Mouse (Mus musculus): Measurements from ENCODE around the gene Prkg1.

The Prkg1 gene

GRCm38 (mm10) chr19:31621716-31622115, 143.1 kb downstream of the Prkg1 start:
- no peak for DNase-seq

GRCm38 (mm10) chr19:31616830-31617229, 148.0 kb downstream of the Prkg1 start:
- DNase-seq, result no peak

DNA sequence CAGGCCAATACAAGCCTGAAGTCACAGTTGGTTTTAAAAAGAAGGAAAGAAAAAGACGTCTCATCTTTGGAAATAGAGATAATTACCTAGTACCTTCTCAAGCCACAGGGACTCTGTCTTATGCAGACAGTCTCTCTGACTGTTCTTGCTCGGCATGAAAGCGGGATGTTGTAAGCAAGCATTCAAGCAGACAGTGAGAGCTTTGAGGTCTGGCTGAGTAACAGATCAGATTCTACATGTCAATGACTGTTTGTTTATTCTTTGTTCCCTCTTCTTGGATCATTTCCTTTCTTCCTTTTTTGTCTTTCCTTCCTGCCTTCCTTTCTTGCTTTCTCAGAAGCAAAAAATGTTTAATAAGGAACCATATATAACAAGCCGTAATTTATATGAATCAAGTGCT, 148.7 kb downstream of the Prkg1 start:
- DNase-seq, result no peak

- DNase-seq, result no peak
These were observed 151.7 kb downstream of the Prkg1 start for GRCm38 (mm10) chr19:31613146-31613545.

DNA sequence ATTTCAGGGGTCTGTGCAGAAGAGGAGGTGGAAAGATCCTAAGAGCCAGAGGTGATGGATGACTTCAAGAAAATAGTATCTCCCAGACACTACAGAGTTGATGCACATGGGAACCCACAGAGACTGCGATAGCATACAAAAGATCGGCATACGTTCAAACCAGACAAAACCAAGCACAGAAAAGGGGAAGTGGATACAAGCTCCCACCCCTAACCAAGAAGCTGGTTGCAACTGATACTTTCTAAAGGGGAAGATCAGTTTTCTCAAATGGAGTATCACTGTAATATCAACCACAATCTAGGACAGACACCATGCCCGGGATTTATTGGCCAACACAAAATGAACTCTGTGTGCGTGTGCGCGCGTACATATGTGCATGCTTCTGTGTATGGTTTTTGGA, 162.3 kb downstream of the Prkg1 start:
- DNase-seq, result no peak

GRCm38 (mm10) chr19:31594011-31594410, 170.8 kb downstream of the Prkg1 start:
- no peak for DNase-seq

- no peak for DNase-seq
These were observed 174.1 kb downstream of the Prkg1 start for GRCm38 (mm10) chr19:31590701-31591100.

GRCm38 (mm10) chr19:31577092-31577491, 187.7 kb downstream of the Prkg1 start:
- DNase-seq, result no peak

GRCm38 (mm10) chr19:31564329-31564728, 200.5 kb downstream of the Prkg1 start:
- no peak for DNase-seq

DNA sequence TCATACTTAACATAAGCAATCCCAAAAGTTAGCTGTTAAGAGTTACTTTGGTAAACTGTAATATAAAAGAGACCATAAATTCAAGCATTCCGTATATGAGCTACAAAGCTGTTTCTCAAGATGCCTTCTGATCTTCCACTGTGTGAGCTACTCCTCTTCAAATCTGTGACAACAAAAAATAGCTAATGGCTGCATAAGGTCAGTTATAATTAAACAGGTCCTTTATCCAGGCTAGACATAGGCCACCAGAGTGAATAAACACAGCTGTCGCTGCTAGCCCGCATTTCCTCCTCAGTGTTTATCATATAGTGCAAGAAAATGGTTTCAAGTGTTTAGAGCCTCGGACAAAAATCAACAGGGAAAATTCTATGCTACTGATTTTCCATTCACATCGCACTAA, 218.8 kb downstream of the Prkg1 start:
- DNase-seq, result no peak

- peak; percentile 3 for DNase-seq
These were observed 233.5 kb downstream of the Prkg1 start for GRCm38 (mm10) chr19:31531249-31531740.

DNA sequence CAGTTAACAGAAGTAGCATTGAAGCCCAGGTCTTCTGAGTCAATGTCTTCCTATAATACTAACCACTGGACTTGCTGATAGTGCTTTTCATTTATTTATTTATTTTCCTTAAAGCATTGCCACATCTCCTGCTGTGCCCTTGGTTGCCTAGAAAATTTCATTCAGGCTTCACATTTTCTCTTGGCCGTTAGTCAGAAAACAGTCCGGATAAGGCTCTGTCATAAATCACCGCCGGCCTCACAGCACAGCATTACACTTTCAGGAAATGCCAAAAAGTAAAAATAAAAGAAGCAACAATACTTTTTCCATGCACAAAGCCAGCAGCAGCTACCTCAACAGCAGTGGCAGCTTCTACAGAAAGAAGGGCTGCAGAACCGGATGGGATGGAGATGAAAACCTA, 234.2 kb downstream of the Prkg1 start:
- peak; percentile 7 for DNase-seq

GRCm38 (mm10) chr19:31529890-31530289, 234.9 kb downstream of the Prkg1 start:
- no peak for DNase-seq

GRCm38 (mm10) chr19:31514490-31514889, 250.3 kb downstream of the Prkg1 start:
- no peak for DNase-seq

GRCm38 (mm10) chr19:31507831-31508230, 257.0 kb downstream of the Prkg1 start:
- DNase-seq, result no peak

DNA sequence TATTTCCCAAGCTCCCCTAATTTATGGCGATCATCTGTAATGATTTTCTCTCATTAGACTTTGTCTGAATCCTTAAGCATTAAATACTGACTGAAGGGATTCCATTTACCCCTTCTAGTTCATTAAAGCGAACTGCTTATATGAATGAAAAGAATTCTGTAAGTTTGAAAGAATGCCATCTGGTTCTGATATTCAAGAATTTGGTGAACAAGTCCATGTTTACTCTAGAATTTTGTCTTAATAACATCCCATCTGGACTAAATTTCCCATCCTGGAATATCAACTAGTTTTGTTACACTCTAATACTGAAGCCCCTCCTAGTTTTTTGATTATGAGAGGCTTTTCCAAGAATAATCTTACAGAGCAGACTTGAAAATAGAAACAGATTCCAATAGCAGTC, 258.5 kb downstream of the Prkg1 start:
- no peak for DNase-seq

- DNase-seq, result no peak
These were observed 259.8 kb downstream of the Prkg1 start for GRCm38 (mm10) chr19:31505041-31505440.

DNA sequence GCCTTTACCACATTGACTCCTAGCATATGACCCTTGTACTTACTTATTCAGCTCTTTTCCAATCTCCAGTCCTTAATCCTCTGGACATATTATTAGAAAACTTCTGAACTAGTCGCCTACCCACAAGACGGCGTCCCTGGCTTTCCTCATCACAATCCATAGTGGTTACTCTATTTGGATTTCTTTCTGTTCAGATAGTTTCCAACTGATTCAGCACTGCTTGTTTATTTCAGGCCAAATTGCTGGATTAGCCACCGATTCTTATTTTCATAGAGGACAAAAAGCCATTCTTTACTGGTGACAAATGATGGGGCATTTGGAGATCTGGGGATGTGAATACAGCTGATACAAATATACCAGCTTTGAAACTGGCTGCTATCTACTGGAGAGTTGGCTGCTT, 267.4 kb downstream of the Prkg1 start:
- no peak for DNase-seq

DNA sequence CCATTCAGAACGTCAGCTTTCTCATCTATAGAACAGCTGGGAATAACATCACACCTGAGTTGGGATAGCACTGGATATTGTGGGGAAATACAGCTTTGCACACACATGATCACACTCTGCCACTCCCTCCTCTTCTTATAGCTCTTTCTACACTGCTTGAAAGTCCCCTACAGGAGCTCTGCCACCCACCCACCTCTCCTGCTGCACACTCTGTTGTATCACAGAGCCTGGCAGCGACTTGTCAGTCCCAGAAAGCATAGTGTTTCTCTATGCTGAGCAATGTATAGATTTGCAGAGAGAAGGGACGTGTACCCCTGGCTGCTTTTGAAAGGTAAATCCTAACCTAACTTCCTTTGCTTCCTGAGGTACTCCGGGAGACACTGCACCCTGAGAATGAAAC, 275.2 kb downstream of the Prkg1 start:
- no peak for DNase-seq

- no peak for DNase-seq
These were observed 293.1 kb downstream of the Prkg1 start for GRCm38 (mm10) chr19:31471766-31472165.

- no peak for DNase-seq
These were observed 304.6 kb downstream of the Prkg1 start for GRCm38 (mm10) chr19:31460188-31460587.

DNA sequence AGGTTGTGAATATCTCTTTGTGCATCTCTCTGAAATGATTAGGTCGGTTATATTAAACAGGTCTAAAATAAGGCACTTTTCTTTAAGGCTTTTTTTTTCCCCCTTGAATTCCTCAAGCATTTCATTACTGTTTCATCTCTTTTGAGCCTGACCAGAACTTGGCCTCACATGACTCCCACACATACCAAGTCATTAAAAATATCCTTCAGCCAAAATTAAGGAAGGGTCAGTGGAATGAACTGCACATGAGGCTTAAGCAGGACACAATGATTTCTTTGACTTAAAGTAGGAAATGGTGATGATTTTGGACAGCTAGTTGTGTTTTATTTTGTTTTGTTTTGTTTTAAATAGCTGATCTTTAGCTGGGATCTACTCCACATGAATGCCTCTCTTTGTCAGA, 320.7 kb downstream of the Prkg1 start:
- no peak for DNase-seq

DNA sequence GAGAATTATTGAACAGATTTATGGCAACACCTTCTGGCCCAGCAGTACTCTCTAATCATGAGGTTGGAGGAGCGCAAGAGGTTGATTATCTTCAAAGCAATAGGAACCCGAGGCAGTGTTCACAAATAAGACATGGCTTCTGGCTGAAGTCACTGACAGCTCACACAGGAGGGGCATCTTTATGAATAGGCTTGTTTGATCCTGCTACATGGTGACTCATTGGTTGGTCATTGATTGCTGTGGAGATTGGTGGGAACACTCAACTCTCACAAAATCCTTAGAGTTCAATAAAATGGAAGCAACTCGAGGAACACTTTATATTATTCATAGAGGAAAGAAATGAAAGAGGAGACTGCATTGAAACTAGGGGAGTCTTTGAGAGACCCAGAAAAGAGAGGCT, 322.5 kb downstream of the Prkg1 start:
- no peak for DNase-seq

DNA sequence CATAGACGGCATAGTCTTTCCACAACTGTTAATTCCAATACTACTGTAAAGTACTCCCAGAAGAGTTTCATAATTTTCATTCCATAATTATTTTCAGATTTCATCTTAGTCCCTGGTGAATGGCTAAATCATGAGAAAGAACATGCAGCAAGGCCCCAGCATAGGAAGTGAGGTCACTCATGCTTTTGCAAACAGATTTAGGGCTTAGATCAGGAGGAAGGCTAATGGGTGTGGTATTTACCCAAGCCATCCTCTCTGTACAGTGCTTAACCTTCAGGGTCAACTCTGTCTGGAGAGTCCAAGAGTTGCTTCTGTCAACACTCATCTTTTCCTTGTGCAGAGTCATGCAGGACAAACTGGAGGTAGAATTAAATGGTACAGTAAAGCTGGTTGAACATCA, 331.4 kb downstream of the Prkg1 start:
- no peak for DNase-seq

- no peak for DNase-seq
These were observed 333.4 kb downstream of the Prkg1 start for GRCm38 (mm10) chr19:31431411-31431810.

GRCm38 (mm10) chr19:31426142-31426541, 338.7 kb downstream of the Prkg1 start:
- DNase-seq, result peak; percentile 4

Data from liver (tissue).